Mouse (Mus musculus) lung, adult 10 weeks (tissue): ENCODE data around the gene Rpl37. TPM values are rescaled to one million over a fixed set of nuclear protein-coding genes. Genes with fewer than 3 reads are reported as not detected.

Source experiments
- polyA plus RNA-seq: library from polyadenylated mRNA; stranded (reverse); fragments of 350-450 nt; fragmentation: Illumina TruSeq; extraction: RNeasy Lipid Tissue Mini Kit (QIAGEN cat#74804); gene quantifications from one replicate; pipeline ENCODE4 v1.2.3, GENCODE M21; 2014; ENCODE audit warnings: low read depth, low replicate concordance; ENCODE audit not compliant: insufficient read depth

Rpl37 gene
- polyA plus RNA-seq, result 1,163 TPM

GRCm38 (mm10) chr15:5116270-5117030 is at the start of gene Rpl37:
Gene Rpl37 (plus strand): TSS chr15:5116645.

GRCm38 (mm10) chr15:5107686-5108654 is 8.5 kb upstream of the Rpl37 start, which contains the start of gene Card6:
Gene Card6 (minus strand): TSS chr15:5108539.

GRCm38 (mm10) chr15:5143361-5144020 is 27.0 kb downstream of the Rpl37 start, which contains the start of gene Prkaa1:
Gene Prkaa1 (plus strand): TSS chr15:5143861.

Other genes starting within 250 kb of the Rpl37 start
- gene Mroh2b, start 217.9 kb upstream of the Rpl37 start, polyA plus RNA-seq, result not detected
- 34.4 TPM for gene C7, start 52.9 kb upstream of the Rpl37 start, polyA plus RNA-seq
- 2.2 TPM for gene Card6, start 8.1 kb upstream of the Rpl37 start, polyA plus RNA-seq
- gene Prkaa1, start 27.2 kb downstream of the Rpl37 start, polyA plus RNA-seq, result 11.5 TPM
- gene Ttc33, start 68.9 kb downstream of the Rpl37 start, polyA plus RNA-seq, result 22.6 TPM
- gene Ptger4, start 127.5 kb downstream of the Rpl37 start, polyA plus RNA-seq, result 2.3 TPM